Mouse (Mus musculus) megakaryocyte, adult 5-6 weeks (primary cell): ENCODE data around the gene Sectm1b. TPM values are rescaled to one million over a fixed set of nuclear protein-coding genes. Genes with fewer than 3 reads are reported as not detected.

Experiments
- ATAC-seq: 2 replicates; pipeline ENCODE4 v1.8.0; 2016; ENCODE audit warnings: mild to moderate bottlenecking, inconsistent platforms; ENCODE audit not compliant: poor library complexity, severe bottlenecking
- total RNA-seq, 2 experiments: library from RNA; stranded (forward) in 1 of 2; stranded (reverse) in 1 of 2; fragments of 153-499, 151-499 nt in 1 of 2; fragments of 221-1000, 200-1000 nt in 1 of 2; gene quantifications; 2 replicates each; pipeline versions ENCODE4 v1.2.3 to v1.2.4; 2015 to 2017

The Sectm1b gene
- total RNA-seq, 2 experiments from 2014 or later = not detected

DNA sequence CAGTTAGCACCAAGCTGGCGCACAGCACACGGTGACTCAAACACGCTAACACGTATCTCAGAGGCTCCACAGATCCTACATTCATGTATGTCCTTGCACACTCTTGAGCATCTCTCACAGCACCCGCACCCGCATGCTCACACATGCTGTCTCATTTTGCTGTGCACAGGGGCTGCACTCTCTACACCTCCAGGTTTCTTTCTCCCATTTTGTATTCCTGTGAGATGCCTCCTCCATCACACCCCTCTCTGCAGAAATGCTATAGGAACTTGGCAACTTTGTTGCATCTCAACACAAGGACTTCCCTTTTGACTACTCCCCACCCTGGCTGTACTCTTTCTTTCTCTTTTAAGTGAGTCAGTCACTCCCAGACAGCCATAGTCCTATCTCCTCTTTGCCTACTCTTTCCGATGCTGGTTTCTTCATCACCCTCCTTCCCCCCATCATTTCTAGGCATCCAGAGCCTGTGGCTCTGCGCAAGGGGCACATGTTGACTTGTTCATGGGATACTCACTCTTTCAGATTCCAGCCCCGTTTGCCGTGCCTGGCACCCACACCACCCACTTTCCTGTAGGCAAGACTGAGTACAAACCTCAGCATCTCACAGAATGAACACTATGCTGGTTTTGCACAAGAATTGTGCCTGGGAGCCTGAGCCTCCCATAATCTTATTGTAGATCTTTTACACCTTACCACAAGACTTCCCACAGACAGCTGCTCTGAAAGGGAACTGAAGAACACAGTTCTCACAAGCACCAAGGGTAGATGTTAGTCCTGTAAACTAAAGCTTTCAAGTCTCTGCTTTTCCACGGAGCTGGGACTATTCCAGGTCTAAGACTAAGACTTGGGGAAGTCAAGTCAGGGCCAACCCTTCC lies 24.8 kb downstream of the Sectm1b start:
- ATAC-seq = peak; percentile 28; the same call in 1 of the 2 replicates

DNA sequence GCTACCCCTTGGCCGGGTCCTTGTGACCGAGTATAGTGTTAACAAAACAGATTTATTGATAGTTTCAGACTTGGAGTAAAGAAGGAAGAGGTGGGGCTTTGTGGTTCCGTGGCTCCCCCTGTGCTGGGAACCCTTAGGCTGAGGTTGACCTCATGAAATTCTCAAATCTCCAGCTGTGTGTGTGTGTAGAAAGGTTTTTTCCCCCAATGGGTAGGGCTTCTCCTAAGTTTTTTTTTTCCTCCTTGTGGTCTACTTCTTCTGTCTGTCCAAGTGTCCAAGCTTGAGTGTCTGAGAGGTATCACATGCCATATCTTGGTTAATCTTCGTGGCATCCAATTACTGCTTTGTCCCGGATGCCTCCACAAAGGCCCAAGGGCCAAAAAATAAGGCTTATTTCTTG lies 30.3 kb downstream of the Sectm1b start:
- no peak for ATAC-seq

DNA sequence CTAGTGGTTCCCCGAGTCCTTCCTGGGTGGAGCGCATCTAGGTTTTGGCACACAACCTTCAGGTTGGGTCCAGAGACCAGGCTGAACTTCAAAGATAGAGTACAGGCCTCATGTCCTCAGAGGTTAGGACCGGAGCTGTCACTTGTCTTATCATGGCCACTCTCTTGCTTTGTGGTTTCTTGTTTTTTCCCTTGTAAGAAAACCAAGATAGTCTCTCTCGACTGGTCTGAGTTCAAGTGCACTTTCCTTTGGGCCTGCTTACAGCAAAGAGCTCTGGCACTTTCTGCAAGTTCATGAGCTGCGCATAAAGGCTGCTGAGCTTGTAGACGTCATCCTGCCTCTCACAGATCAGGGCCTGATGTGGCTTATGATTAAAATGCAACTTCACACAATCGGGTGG lies 36.1 kb downstream of the Sectm1b start:
- peak; percentile 40 for ATAC-seq

DNA sequence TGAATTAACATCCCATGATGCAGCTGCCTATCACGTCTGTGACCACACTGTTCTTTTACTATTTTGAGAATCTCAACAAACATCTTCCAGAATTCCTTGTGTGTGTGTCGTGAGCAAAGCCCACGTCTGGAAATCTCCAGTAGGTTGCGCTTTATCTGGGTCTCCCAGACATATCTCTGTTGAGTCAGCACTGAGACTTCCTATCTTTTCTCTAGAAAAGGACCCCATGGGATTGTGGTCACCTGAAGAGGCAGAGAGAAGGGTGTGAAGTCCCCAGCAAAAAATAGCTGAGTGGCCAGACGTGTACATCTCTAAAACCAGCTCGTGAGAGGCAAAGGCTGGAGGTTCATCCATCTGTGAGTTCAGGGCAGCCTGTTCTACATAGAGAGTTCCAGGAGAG lies 39.2 kb downstream of the Sectm1b start:
- ATAC-seq = no peak

DNA sequence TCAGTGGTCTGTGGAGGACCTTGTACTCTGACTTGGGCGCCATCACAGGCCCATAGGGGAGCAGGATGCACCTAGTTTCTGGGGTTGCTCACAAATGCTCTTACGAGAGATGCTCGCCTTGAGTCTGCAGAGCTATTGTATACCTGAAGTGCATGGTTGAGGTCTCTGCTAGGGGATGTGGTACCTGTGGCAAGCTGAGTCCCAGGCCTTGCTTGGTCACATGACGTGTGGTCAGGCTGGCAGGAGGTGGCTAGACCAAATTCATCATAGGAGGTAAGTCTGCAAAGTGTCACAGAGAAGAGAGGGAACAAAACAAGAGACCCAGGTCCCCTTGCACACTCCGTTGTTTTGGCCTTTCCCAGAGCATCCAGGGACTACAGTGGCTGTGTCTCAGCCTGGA lies 43.9 kb downstream of the Sectm1b start:
- ATAC-seq = peak; percentile 61

DNA sequence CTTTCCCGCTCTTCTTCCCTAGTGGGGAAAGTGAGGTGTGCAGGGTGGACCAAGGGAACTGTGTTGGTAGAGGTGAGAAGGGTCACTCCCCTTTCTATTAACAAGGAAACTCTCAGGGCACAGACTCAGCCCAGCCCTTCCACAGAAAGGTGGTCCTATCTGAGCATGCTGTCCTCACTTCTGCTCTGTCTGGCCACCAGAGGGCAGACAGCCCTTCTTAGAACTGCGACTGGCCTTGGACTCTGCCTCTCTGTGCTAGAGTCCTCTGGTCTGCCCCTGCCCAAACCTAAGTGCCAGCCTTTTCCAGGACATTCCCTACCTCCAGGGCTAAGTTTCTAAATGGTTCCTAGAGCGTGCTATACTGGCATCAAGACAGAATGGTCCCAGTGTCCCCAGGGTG lies 45.7 kb downstream of the Sectm1b start:
- peak; percentile 72 for ATAC-seq

DNA sequence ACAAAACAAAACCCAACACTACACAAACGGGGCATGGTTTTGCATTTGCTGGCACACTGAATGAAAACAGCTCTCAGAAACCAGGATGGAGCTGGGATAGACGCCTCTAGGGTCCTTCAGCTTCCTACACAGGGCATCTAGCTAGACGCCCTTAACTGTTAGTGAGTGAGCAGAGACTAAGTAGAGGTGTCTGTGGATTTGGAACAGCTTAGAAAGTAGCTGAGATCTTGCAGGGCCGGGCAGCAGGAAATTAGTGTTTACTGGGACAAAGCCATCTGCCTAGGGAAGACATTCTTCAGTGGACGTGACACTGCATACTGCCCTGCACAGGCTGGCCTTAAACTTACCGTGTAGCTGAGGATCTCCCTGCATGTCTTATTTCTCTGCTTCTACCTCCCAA lies 47.9 kb downstream of the Sectm1b start:
- no peak for ATAC-seq

DNA sequence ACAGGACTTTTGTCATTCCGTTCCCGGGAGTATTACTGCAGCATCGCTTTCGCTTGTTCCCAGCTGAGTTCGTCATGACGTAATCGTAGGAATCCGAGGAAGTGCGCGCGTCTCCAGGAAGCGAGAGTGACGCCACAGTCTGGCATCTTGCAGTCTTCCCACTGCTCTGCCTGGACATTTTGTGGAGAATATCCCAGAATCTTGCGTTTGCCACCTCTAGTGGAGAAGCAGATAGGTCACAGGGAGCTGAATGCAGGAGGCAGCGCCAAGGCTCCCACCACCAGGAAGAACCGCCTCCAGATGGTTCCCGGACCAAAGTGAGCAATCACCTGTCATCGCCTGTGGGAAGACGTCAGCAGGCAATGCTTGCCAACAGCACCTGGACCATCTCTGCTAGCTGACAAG lies 48.5 kb downstream of the Sectm1b start:
- ATAC-seq = no peak

DNA sequence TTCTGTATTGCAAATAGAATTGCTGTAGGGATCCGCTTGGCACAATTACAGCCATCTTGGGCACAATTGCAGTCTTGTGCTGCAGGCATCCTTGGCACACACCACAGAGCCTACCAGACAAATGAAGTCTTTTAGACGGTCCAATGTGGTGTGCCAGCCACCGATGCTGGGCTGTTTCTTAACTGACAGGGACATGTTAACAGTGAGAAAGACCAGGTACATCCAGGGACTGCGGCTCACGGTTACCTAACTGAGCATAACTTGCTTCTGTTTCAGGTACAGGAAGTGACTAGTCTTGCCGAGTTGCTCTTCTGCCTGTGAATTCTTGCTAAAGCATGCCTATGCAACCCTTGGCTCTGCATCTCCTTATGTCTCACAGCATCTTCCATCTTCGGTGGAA lies 49.7 kb downstream of the Sectm1b start:
- no peak for ATAC-seq

DNA sequence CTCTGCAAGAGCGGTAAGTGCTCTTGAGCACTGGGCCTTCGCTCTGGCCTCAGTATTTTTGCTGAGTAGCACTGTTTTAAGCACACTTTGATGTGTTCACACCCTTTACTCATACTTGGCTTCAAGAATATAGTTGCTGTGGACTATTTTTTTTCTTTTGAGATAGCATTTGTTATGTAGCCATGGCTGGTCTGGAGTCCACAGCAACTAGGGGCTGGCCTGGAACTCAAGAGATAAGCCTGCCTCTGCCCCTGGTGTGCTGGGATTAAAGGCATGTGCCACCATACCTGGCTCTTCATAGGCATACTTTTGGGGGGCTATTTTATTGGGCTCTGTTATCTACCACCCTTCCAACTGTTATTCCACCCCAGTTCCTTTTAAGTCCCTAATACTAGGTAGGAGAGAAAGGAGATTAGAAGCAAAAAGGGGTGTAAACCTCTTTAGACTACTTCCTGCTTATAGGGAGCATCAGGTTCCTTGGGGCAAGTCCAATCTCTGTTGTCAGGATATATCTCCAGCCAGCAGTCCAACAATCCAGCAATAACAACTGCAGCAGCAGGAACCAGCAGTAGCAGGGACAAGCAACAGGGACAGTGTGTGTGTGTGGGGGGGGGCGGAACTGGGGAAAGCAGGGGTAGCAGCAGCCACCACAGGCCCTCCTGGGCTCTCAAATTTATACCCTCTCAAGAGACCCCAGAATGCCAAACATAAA lies 53.2 kb downstream of the Sectm1b start:
- ATAC-seq = no peak

DNA sequence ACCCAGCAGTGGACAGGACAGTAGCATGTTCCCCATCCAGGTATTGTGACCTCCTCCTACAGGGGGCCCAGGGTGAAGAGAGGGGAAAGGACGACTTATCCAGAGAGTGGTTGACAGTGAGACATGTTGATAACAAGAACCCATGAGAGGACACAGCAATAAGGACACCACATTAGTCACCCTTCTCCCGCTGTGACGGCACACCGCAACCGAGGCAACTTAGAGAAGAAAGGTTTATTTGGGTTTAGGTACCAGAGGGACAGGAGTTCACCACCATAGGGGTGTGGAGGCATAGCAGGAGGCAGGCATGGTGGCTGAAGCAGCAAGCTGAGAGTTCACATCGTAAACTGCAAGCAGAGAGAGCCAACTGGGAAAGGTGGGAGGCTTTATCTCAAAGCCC lies 57.2 kb downstream of the Sectm1b start:
- no peak for ATAC-seq

DNA sequence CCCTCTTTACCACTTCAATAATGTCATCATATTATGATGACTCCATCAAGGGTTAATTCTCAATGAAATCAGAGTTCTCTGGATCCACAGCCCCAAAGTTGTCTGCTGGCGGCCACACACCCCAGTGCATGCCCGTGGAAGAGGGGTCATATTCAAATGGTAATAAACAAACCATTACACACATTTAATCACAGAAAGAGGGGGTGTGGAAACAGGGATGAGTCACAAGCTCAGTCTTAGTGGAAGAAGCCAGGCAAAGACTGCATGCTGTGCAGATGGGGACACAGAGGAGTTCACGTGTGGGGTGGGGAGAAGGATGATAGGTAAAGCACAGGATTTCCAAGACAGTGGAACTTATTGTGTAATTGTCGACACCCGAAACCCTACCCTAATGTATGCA lies 59.1 kb downstream of the Sectm1b start:
- ATAC-seq = no peak

Other genes starting within 250 kb of the Sectm1b start
- gene Fasn, start 239.0 kb downstream of the Sectm1b start, total RNA-seq (2015) = 14.0 and 19.2 TPM in 2 replicates
- gene Fasn, start 239.0 kb downstream of the Sectm1b start, total RNA-seq (2017) = 10.5 and 13.3 TPM in 2 replicates
- gene Ccdc57, start 130.7 kb downstream of the Sectm1b start, total RNA-seq (2015) = 0.30 and 1.2 TPM in 2 replicates
- gene Ccdc57, start 130.7 kb downstream of the Sectm1b start, total RNA-seq (2017) = 2.1 and 2.4 TPM in 2 replicates
- 21.4 and 24.6 TPM in 2 replicates for gene Slc16a3, start 115.1 kb downstream of the Sectm1b start, total RNA-seq (2015)
- gene Slc16a3, start 115.1 kb downstream of the Sectm1b start, total RNA-seq (2017) = 35.2 and 40.7 TPM in 2 replicates
- gene Csnk1d, start 72.2 kb downstream of the Sectm1b start, total RNA-seq (2015) = 56.0 and 64.8 TPM in 2 replicates
- gene Csnk1d, start 72.2 kb downstream of the Sectm1b start, total RNA-seq (2017) = 67.8 and 69.7 TPM in 2 replicates
- gene Cd7, start 24.2 kb downstream of the Sectm1b start, total RNA-seq (2015) = 52.3 and 53.9 TPM in 2 replicates
- gene Cd7, start 24.2 kb downstream of the Sectm1b start, total RNA-seq (2017) = 14.8 and 17.3 TPM in 2 replicates
- gene Sectm1a, start 17.7 kb upstream of the Sectm1b start, total RNA-seq (2015) = 0.46 TPM in 1 of 2 replicates, not detected in the other
- gene Sectm1a, start 17.7 kb upstream of the Sectm1b start, total RNA-seq (2017) = 0.88 TPM in 1 of 2 replicates, not detected in the other
- not detected in 2 replicates for gene Tex19.2, start 55.1 kb upstream of the Sectm1b start, total RNA-seq (2015)
- not detected in 2 replicates for gene Tex19.2, start 55.1 kb upstream of the Sectm1b start, total RNA-seq (2017)
- gene Tex19.1, start 82.6 kb upstream of the Sectm1b start, total RNA-seq (2015) = not detected in 2 replicates
- not detected in 2 replicates for gene Tex19.1, start 82.6 kb upstream of the Sectm1b start, total RNA-seq (2017)
- not detected in 2 replicates for gene Uts2r, start 96.7 kb upstream of the Sectm1b start, total RNA-seq (2015)
- not detected in 2 replicates for gene Uts2r, start 96.7 kb upstream of the Sectm1b start, total RNA-seq (2017)
- gene Hexdc, start 140.9 kb upstream of the Sectm1b start, total RNA-seq (2015) = 1.5 and 3.1 TPM in 2 replicates
- gene Hexdc, start 140.9 kb upstream of the Sectm1b start, total RNA-seq (2017) = 3.6 and 3.9 TPM in 2 replicates
- gene Ogfod3, start 141.1 kb upstream of the Sectm1b start, total RNA-seq (2015) = 7.0 and 11.7 TPM in 2 replicates
- 2.0 and 5.5 TPM in 2 replicates for gene Ogfod3, start 141.1 kb upstream of the Sectm1b start, total RNA-seq (2017)
- gene Cybc1, start 165.8 kb upstream of the Sectm1b start, total RNA-seq (2015) = 65.8 and 70.5 TPM in 2 replicates
- gene Cybc1, start 165.8 kb upstream of the Sectm1b start, total RNA-seq (2017) = 59.2 and 71.8 TPM in 2 replicates
- gene Narf, start 173.7 kb upstream of the Sectm1b start, total RNA-seq (2015) = 16.9 and 18.3 TPM in 2 replicates
- gene Narf, start 173.7 kb upstream of the Sectm1b start, total RNA-seq (2017) = 32.1 and 35.8 TPM in 2 replicates
- gene Foxk2, start 196.4 kb upstream of the Sectm1b start, total RNA-seq (2015) = 16.3 and 17.8 TPM in 2 replicates
- 16.9 and 24.8 TPM in 2 replicates for gene Foxk2, start 196.4 kb upstream of the Sectm1b start, total RNA-seq (2017)